Mouse (Mus musculus) intestine, embryonic 14.5 days (tissue): ENCODE results near the gene Gm826. TPM values are rescaled to one million over a fixed set of nuclear protein-coding genes. Genes with fewer than 3 reads are reported as not detected.

ENCODE experiments used
- ATAC-seq: fragments of 200-750 bp; cut with Nextera tagmentation; replicated peaks from 2 replicates; pipeline ENCODE4 v1.8.0; 2017; ENCODE audit warnings: low read depth, moderate number of reproducible peaks, moderate TSS enrichment, moderate library complexity; ENCODE audit not compliant: low FRiP score, low TSS enrichment
- DNase-seq: peaks from one replicate; pipeline ENCODE4 v3.0.0-alpha.2; 2018; ENCODE audit warnings: low spot score
- H3K27ac ChIP-seq: fragments of 300-500 bp; sonication (generic); 2 replicates; pipeline ENCODE4 v1.5.1; 2014; ENCODE audit warnings: low read depth, mild to moderate bottlenecking, control low read depth
- H3K27me3 ChIP-seq: fragments of 300-500 bp; sonication (generic); replicated peaks from 2 replicates; pipeline ENCODE4 v1.6.1; 2014; ENCODE audit warnings: low read length, control low read depth; ENCODE audit not compliant: control insufficient read depth, insufficient read depth
- H3K36me3 ChIP-seq: fragments of 300-500 bp; sonication (generic); 2 replicates; pipeline ENCODE4 v1.6.1; 2014; ENCODE audit warnings: low read length, control low read depth; ENCODE audit not compliant: control insufficient read depth, insufficient read depth
- H3K4me1 ChIP-seq: fragments of 300-500 bp; sonication (generic); replicated peaks from 2 replicates; pipeline ENCODE4 v1.6.1; 2014; ENCODE audit warnings: low read length, control low read depth, mixed read lengths; ENCODE audit not compliant: control insufficient read depth, insufficient read depth
- H3K4me2 ChIP-seq: fragments of 300-500 bp; sonication (generic); 2 replicates; pipeline ENCODE4 v1.6.1; 2014; ENCODE audit warnings: low read length
- H3K4me3 ChIP-seq: fragments of 300-500 bp; sonication (generic); 2 replicates; pipeline ENCODE4 v1.5.1; 2014; ENCODE audit warnings: low read depth, low read length, control low read depth, mixed read lengths
- H3K9ac ChIP-seq: fragments of 300-500 bp; sonication (generic); 2 replicates; pipeline ENCODE4 v1.6.1; 2014; ENCODE audit warnings: mild to moderate bottlenecking, low read length
- H3K9me3 ChIP-seq: fragments of 300-500 bp; sonication (generic); 2 replicates; pipeline ENCODE4 v1.6.1; 2016; ENCODE audit warnings: low read length, control low read depth; ENCODE audit not compliant: control insufficient read depth
- WGBS: fragments of 180-500 bp; shearing (Covaris S2); extraction: QIAGEN DNeasy Blood & Tissue Kit; methylation state at CpG from one replicate; pipeline ENCODE4 v1.1.7; 2014; 5-methylcytosine and 5-hydroxymethylcytosine counted together
- polyA plus RNA-seq: library from polyadenylated mRNA; unstranded; fragments of >200 nt; fragmentation: Nextera tagmentation; extraction: Ambion mirVana; gene quantifications from 2 replicates; pipeline ENCODE4 v1.2.1, GENCODE M21; 2014

The Gm826 gene
- polyA plus RNA-seq = 2.3 and 3.0 TPM in 2 replicates

DNA sequence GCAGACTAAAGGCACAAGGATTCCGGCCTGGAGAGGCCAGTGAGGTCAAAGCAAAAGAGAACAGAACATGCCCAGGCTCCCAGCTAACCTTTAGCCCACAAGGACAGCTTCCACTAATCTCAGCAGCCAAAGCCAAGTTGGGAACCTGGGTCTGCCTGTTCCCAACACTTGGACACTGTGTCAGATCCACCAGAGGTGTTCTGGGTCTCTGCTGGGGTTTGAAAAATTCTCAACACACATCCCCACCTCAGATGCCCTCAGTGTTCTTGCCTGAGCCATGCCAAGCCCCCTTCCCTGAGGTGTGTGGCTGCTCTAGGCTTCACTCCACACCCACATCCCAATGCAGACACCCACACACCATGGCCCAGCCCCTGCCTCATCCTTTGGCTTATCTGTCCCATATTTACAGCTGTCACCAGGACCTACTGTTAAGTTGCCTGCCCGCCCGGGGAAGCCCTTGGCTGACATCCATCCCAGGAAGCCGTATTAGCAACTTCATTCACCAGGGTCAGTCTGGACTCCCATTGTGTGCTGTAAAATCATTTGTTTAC, at the start of gene Gm826:
Gene Gm826 (minus strand): TSS at position 52 of the 551 bp plus-strand sequence.
- H3K9me3 ChIP-seq = no peaks in the 10 kb centered on the region
- H3K4me3 ChIP-seq = no peak within 1 kb of the TSS
- no peak for ATAC-seq
- H3K27me3 ChIP-seq = no peaks in the 10 kb centered on the region
- DNase-seq = no peak
- H3K36me3 ChIP-seq = no peaks in the 10 kb centered on the region
- H3K27ac ChIP-seq = no peak within 1 kb of the TSS
- no peak within 1 kb of the TSS for H3K9ac ChIP-seq
- peaks cover 4% of the 10 kb centered on the region; the same call in 1 of the 2 replicates for H3K4me1 ChIP-seq
- H3K4me2 ChIP-seq = no peak within 1 kb of the TSS
- 30% methylated on average over 4 of the region's 4 CpGs for WGBS

DNA sequence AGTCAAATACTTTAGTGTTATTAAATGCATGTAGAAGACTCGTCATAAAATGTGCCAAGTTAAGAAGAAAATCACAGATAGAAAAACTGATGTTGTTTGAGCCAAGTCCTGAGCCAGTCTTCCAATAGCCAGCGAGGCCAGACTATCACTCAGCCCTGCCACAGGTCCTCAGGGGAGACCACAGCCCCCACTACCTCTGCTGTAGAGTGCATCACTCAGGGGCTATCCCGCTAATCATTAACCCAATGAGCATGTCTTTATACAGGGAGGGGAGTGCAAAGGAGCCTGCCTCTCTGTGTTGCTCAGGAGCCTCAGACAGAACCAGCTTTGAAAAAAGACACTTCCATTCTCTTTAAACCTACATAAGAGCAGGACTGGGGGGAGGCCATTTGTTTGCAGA, 49.5 kb upstream of the Gm826 start:
- Histone ChIP-seq H3K9ac (no peak overlapping the region), H3K4me3 (no peak overlapping the region), H3K4me2 (no peak overlapping the region), H3K27me3 (no peaks in the 10 kb centered on the region), H3K36me3 (no peaks in the 10 kb centered on the region), H3K4me1 (no peaks in the 10 kb centered on the region), H3K9me3 (no peaks in the 10 kb centered on the region), H3K27ac (no peak overlapping the region)
- ATAC-seq (0 out of 2 replicates have a peak, but pooled peaks have one; percentile 72), DNase-seq (no peak)
- WGBS = 41% methylated on average over 3 of the region's 3 CpGs

GRCm38 (mm10) chr2:160378271-160378670, 44.3 kb upstream of the Gm826 start:
- Histone ChIP-seq H3K4me1 (no peaks in the 10 kb centered on the region), H3K4me3 (no peak overlapping the region), H3K36me3 (no peaks in the 10 kb centered on the region), H3K27me3 (peaks cover 9% of the 10 kb centered on the region; the same call in 1 of the 2 replicates), H3K9ac (no peak overlapping the region), H3K4me2 (no peak overlapping the region), H3K9me3 (no peaks in the 10 kb centered on the region), H3K27ac (no peak overlapping the region)
- DNase-seq (no peak), ATAC-seq (no peak)
- WGBS = 56% methylated on average over 4 of the region's 4 CpGs

DNA sequence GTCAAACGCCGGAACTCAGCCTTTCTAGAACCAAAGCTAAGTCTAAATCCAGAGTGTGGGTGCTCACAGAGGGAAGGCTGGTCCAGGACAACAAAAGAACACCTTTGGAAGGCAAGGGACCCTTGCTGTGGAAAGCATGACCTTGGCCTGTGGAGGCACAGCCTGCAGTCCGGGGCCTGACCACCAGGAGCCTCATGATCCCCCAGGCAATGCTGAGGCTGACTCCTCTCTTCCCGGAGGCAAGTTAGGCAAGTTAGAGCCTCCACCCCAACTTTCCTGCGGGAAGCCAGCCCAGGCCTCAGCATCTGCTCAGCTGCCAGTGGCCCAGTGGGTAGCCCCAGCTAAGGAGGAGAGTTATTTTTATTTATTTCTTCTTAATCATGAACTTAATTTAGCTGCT, 42.3 kb upstream of the Gm826 start:
- DNase-seq (no peak), ATAC-seq (no peak)
- no peaks in the 10 kb centered on the region for H3K9me3 ChIP-seq
- no peak overlapping the region for H3K4me3 ChIP-seq
- H3K9ac ChIP-seq = no peak overlapping the region
- no peak overlapping the region for H3K4me2 ChIP-seq
- 43% methylated on average over 5 of the region's 5 CpGs for whole genome bisulfite sequencing
- H3K36me3 ChIP-seq = no peaks in the 10 kb centered on the region
- no peak overlapping the region for H3K27ac ChIP-seq
- no peaks in the 10 kb centered on the region for H3K4me1 ChIP-seq
- peaks cover 28% of the 10 kb centered on the region for H3K27me3 ChIP-seq

DNA sequence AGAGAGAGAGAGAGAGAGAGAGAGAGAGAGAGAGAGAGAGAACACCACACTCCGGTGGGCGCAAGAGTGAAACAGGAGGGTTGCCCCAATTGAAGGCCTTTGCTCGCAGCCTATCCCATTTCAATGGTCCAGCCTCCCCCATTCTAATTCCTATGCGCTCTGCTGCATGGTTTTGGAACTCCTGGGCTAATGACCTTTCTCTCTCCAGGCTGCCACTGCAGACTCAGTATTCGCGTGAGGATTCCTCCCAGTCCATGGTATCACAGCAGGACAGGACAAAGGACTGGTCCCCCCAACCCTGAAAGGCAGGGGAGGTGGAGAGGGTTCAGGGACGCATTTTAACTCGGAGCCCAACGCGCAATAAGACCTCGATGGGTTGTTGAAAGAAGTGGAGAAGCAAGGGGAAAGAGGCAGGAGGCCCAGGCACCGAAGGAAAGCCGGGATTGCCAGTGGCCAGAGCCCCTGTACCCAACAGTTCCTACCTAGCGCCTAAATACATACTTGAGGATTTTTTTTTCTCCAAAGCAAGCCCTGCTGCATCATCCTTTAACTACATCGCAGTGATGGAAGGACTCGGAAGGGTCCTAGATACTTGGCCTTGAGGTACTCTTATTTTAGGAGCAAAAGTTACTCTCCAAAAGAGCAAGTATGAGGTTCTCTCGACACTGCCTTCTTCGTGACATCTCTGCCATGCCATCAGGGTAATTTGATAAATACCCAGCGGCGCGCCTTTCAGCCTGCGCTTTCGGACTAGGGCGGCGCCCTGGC, 35.9 kb upstream of the Gm826 start:
- no peak overlapping the region for H3K4me3 ChIP-seq
- H3K4me2 ChIP-seq = no peak overlapping the region; the same call in 1 of the 2 replicates
- no peaks in the 10 kb centered on the region for H3K9me3 ChIP-seq
- H3K9ac ChIP-seq = no peak overlapping the region
- ATAC-seq (no peak), DNase-seq (no peak)
- no peaks in the 10 kb centered on the region for H3K36me3 ChIP-seq
- no peak overlapping the region for H3K27ac ChIP-seq
- peaks cover 77% of the 10 kb centered on the region for H3K27me3 ChIP-seq
- H3K4me1 ChIP-seq = peaks cover 15% of the 10 kb centered on the region
- 3% methylated on average over 25 of the region's 25 CpGs for WGBS

- H3K9ac ChIP-seq = no peak overlapping the region
- H3K4me3 ChIP-seq = peak overlapping the region; percentile 25
- peaks cover 82% of the 10 kb centered on the region for H3K27me3 ChIP-seq
- H3K4me2 ChIP-seq = peak overlapping the region; percentile 98
- no peak overlapping the region for H3K27ac ChIP-seq
- H3K9me3 ChIP-seq = no peaks in the 10 kb centered on the region
- H3K36me3 ChIP-seq = no peaks in the 10 kb centered on the region
- WGBS = under 1% methylated on average over 52 of the region's 52 CpGs
- peaks cover 15% of the 10 kb centered on the region for H3K4me1 ChIP-seq
- no peak for ATAC-seq
- DNase-seq = no peak
Observed at GRCm38 (mm10) chr2:160368422-160369357, 34.7 kb upstream of the Gm826 start.

DNA sequence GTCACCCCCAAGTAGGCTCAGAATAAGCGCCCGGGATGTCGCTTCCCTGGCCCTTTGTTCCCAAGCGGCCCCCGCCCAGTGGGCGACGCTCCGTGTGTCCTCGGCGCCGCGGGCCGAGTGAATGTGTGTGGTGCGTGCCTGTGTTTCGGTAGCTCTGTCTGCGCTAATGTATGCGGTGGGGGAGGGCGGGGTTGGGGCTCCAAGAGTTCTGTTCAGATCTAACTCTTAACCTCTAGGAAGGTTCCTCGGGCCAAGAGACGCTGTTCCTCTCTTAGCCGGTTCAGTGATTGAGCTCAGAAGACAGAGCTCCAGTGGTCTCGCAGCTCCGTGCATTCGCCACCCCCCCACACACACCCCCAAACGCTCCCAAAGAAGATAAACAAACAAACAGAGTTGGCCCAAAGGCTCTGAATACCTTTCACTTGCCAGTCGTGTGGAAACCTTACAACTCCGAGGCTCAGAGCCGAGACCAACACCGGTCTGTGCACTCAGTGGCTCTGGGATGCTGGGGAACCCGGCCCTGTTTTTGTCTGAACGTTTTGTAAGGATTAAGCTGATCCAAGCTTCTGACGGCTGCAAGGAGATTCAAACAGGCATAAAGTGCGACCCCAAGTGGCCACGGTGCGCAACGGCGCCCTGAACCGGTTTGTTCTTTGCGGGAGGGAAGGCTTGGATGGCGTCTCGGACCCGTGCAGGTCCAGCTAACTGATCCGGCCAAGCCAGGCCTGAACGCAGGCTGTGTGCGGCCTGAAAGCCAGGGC, 33.7 kb upstream of the Gm826 start:
- peak overlapping the region; percentile 50 for H3K4me3 ChIP-seq
- no peaks in the 10 kb centered on the region for H3K36me3 ChIP-seq
- H3K4me2 ChIP-seq = peak overlapping the region; percentile 98
- H3K4me1 ChIP-seq = peaks cover 15% of the 10 kb centered on the region
- peak overlapping the region; percentile 65; the same call in 1 of the 2 replicates for H3K27ac ChIP-seq
- WGBS = under 1% methylated on average over 45 of the region's 45 CpGs
- ATAC-seq (peak; percentile 61), DNase-seq (peak; percentile 97)
- no peaks in the 10 kb centered on the region for H3K9me3 ChIP-seq
- H3K27me3 ChIP-seq = peaks cover 84% of the 10 kb centered on the region
- H3K9ac ChIP-seq = peak overlapping the region; percentile 46

DNA sequence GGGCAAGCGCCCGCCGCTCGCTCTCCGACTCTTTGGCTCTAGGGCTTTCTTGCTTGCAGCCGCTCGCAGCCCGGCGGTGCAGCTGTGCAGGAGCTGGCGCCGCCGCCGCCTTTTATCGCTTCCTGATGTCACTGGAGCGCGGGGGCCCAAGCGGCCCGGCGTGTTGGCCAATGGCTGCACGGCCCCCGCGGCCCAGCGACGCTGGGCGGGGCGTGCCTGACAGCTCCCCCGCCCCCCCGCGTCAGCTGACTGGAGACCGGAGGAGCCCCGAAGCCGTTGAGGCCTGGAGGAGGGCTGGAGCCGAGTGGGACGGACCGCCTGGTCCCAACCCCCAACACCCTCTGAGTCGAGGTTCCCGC, 33.0 kb upstream of the Gm826 start, which contains the start of gene Mafb:
Gene Mafb (minus strand): TSS at position 86 of the 359 bp plus-strand sequence.
- Histone ChIP-seq H3K4me3 (peak within 1 kb of the TSS; percentile 50), H3K27me3 (peaks cover 84% of the 10 kb centered on the region), H3K36me3 (no peaks in the 10 kb centered on the region), H3K4me1 (peaks cover 15% of the 10 kb centered on the region), H3K9ac (peak within 1 kb of the TSS; percentile 67), H3K9me3 (no peaks in the 10 kb centered on the region), H3K27ac (peak within 1 kb of the TSS; percentile 65; the same call in 1 of the 2 replicates), H3K4me2 (peak within 1 kb of the TSS; percentile 98)
- DNase-seq = peak; percentile 86
- peak; percentile 86 for ATAC-seq
- under 1% methylated on average over 27 of the region's 37 CpGs for WGBS
